Mouse (Mus musculus) bone marrow macrophage, adult 2 months (primary cell): ENCODE data around the gene Ugp2.

Experiments used
- CTCF ChIP-seq: IDR thresholded peaks from 2 replicates; pipeline ENCODE4 v1.5.1; 2012; ENCODE audit warnings: low read depth, mild to moderate bottlenecking, low read length, moderate library complexity
- POLR2A ChIP-seq: IDR thresholded peaks from 2 replicates; pipeline ENCODE4 v1.6.1; 2012; ENCODE audit warnings: mild to moderate bottlenecking, low read depth, low read length, borderline replicate concordance

- TF ChIP-seq CTCF, result no peak
- TF ChIP-seq POLR2A, result no peak
Measured at GRCm38 (mm10) chr11:21332639-21333295, 38.2 kb downstream of the Ugp2 start.
